Mouse (Mus musculus): ENCODE data around the gene Gstp1. TPM values are rescaled to one million over a fixed set of nuclear protein-coding genes. Genes with fewer than 3 reads are reported as not detected.
A peak's percentile ranks its signal among the peaks of the same experiment; 100 is the strongest.
"Not testable (repeated sequence)": the region's sequence is repeated elsewhere in the genome, so short reads cannot be mapped to it uniquely, and the experiment has no call there.

Gstp1 gene
- polyA plus RNA-seq, 1 experiment from 2014 or later = 441 TPM

DNA sequence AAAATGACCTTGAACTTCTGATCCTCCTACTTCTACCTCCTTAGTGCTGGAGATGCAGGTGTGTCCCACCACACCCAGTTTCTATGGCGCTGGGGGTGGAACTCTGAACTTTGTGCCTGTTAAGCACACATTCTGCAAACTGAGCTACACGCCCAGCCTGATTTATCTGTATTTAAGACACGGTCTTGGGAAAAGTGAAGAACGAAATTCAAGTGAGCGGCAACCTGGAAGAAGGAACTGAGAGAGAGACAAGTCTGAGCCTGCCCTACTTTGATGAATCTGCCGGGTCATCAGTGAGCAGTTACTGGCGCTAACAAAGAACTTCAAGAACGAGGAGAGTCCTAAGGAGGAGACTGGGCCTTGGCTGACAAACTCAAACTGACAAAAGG lies 9.1 kb upstream of the Gstp1 start:
- Histone ChIP-seq H3K4me1 (replicated peaks; ENCODE audit: insufficient read depth, low read length) (no peaks in the 10 kb centered on the region), H3K27ac (no peak overlapping the region), H3K4me2 (ENCODE audit: low read length) (no peak overlapping the region), H3K4me3 (replicated peaks; ENCODE audit: low read depth, low read length) (no peak overlapping the region), H3K9ac (ENCODE audit: low read depth, low read length) (no peak overlapping the region), H3K9me3 (replicated peaks; ENCODE audit: low read length) (no peaks in the 10 kb centered on the region), H3K27me3 (ENCODE audit: insufficient read depth, low read length) (no peaks in the 10 kb centered on the region), H3K36me3 (ENCODE audit: insufficient read depth, low read length) (no peaks in the 10 kb centered on the region)
- ATAC-seq (replicated peaks; ENCODE audit: low FRiP score, low read depth) (no peak), DNase-seq (ENCODE audit: low spot score) (no peak)
- TF ChIP-seq CTCF (IDR thresholded peaks at IDR 0.05; ENCODE audit: low read depth) = no peak
- 78% methylated on average over 8 of the region's 8 CpGs for WGBS

DNA sequence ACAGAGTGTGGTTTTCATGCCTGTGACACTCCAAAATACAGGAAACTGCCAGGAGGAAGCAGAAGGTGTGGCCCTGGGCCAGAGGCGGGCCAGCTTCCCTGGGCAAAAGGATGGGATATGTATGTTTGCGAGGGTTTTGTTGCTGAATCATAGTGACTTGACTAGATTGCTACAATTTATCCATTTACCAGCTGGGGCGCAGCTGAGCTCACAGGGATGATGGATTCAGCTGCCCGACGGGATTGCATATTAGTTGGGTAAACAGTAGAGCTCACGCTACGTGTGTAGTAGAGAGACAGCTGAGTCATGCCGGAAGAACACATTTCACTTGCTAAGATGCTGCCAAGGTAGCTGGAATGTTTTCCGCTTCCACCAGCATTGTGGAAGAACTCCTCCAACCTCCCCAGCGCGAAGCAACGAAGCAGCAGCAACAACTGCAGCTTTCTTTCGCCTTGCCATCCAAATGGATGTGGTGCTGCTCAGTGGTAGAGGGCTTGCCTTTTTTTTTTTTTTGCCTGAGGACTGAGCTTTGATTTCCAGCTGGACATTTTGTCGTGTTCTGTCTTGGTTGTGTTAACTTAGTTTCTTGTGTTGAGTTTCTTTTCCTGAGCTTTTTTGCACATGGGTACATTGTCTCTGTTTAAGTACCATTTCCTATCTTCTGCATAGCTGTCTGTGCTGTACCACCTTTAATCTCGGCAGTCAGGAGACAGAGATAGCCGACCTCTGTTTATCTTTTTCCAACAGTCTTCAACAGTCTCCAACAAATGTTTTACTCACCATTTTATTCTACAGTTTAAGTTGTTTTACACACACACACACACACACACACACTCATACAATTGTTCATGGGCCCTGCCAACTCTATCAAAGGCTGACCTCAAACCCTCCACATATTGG lies 8.4 kb upstream of the Gstp1 start, which contains the start of gene Gstp2:
TSS of gene Gstp2 (minus strand) at position 58 of the 900 bp plus-strand sequence.
- H3K4me3 ChIP-seq (replicated peaks; ENCODE audit: low read depth, low read length) = no peak within 1 kb of the TSS

DNA sequence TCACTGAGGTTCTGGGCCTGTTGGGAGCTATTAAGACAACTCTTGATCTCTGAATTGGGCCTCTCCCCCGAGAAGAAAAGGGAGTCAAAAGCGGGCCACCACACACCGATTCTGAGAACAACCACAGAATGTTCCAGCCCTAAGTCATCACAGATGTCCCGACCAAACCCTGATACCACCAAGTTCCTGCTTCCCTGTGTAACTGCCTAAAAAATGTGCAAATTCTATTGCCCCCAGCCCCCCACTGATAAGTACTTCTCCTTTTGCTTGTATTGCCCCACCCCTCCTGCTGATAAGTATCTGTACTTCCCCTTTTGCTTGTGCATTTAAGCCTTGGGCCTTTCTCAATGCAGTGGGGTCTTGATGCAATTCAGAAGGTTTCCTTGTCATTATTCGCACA lies 6.3 kb upstream of the Gstp1 start:
- H3K4me3 ChIP-seq (replicated peaks; ENCODE audit: low read depth, low read length); DNase-seq (ENCODE audit: low spot score); ATAC-seq (replicated peaks; ENCODE audit: low FRiP score, low read depth); H3K4me2 ChIP-seq (ENCODE audit: low read length); H3K36me3 ChIP-seq (ENCODE audit: insufficient read depth, low read length); H3K4me1 ChIP-seq (replicated peaks; ENCODE audit: insufficient read depth, low read length); H3K9ac ChIP-seq (ENCODE audit: low read depth, low read length); H3K27me3 ChIP-seq (ENCODE audit: insufficient read depth, low read length); H3K9me3 ChIP-seq (replicated peaks; ENCODE audit: low read length); H3K27ac ChIP-seq: not testable (repeated sequence)
- 87% methylated on average over 5 of the region's 5 CpGs for WGBS

More for the DNA sequence above, 8.4 kb upstream of the Gstp1 start, which contains the start of gene Gstp2:
- no peaks in the 10 kb centered on the region for H3K4me1 ChIP-seq (replicated peaks; ENCODE audit: insufficient read depth, low read length)
- ATAC-seq (replicated peaks; ENCODE audit: low FRiP score, low read depth) = peak; percentile 59
- no peaks in the 10 kb centered on the region for H3K36me3 ChIP-seq (ENCODE audit: insufficient read depth, low read length)
- no peaks in the 10 kb centered on the region for H3K9me3 ChIP-seq (replicated peaks; ENCODE audit: low read length)
- H3K9ac ChIP-seq (ENCODE audit: low read depth, low read length) = no peak within 1 kb of the TSS
- peak within 1 kb of the TSS; percentile 27 for H3K4me2 ChIP-seq (ENCODE audit: low read length)
- 0 out of 2 replicates have a peak within 1 kb of the TSS, but pooled peaks have one; percentile 2 for H3K27ac ChIP-seq
- TF ChIP-seq CTCF (IDR thresholded peaks at IDR 0.05; ENCODE audit: low read depth) = peak; percentile 55
- no peaks in the 10 kb centered on the region for H3K27me3 ChIP-seq (ENCODE audit: insufficient read depth, low read length)
- peak; percentile 84 for DNase-seq (ENCODE audit: low spot score)
- WGBS = 38% methylated on average over 16 of the region's 16 CpGs

DNA sequence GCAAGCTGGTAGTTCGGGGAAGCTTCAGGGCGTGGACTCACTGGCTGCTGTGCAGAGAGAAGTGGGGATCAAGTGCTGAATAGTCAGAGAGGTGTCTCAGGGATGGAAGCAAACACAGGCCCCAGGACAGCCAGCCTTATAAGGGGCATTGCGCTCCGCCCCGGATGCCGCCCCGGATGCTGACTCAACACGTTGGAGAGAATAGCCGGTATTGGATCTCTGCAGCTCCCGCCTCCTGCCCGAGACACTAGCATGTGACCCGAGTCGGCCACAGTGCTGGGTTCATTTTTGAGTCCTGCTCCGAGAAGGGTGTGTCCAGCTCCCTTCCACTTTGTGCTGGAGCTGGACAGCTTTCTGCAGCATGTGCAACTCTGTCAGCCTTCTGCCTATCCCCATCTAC lies 4.3 kb upstream of the Gstp1 start:
- no peak for TF ChIP-seq CTCF (IDR thresholded peaks at IDR 0.05; ENCODE audit: low read depth)
- H3K9ac ChIP-seq (ENCODE audit: low read depth, low read length) = no peak overlapping the region
- H3K4me3 ChIP-seq (replicated peaks; ENCODE audit: low read depth, low read length) = no peak overlapping the region
- H3K4me1 ChIP-seq (replicated peaks; ENCODE audit: insufficient read depth, low read length) = 0 out of 2 replicates have a peak, but pooled peaks cover 4% of the 10 kb centered on the region
- no peak overlapping the region for H3K27ac ChIP-seq
- WGBS = 70% methylated on average over 14 of the region's 14 CpGs
- DNase-seq (ENCODE audit: low spot score) = no peak
- H3K27me3 ChIP-seq (ENCODE audit: insufficient read depth, low read length) = no peaks in the 10 kb centered on the region
- no peaks in the 10 kb centered on the region for H3K9me3 ChIP-seq (replicated peaks; ENCODE audit: low read length)
- no peaks in the 10 kb centered on the region for H3K36me3 ChIP-seq (ENCODE audit: insufficient read depth, low read length)
- ATAC-seq (replicated peaks; ENCODE audit: low FRiP score, low read depth) = no peak
- H3K4me2 ChIP-seq (ENCODE audit: low read length) = no peak overlapping the region

DNA sequence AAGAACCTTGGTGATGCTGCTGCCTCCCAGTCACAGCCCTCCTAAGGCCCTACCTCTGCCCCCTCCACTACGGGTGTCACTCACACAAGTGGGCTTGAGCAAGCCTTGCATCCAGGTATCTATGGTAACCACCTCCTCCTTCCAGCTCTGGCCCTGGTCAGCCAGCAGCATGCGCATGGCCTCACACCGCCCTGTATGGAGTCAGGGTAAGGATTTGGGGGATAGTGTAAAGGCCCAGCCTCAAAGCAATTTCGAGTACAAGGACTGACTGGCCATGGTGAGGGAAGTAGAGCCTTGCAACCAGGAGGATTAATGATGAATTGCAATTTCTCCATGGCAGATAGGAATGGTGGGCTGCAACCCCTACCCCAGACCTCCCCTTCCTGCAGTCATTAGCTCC lies 3.7 kb upstream of the Gstp1 start:
- WGBS = 89% methylated on average over 3 of the region's 4 CpGs
- not testable (repeated sequence) for DNase-seq (ENCODE audit: low spot score); H3K4me3 ChIP-seq (replicated peaks; ENCODE audit: low read depth, low read length); H3K4me2 ChIP-seq (ENCODE audit: low read length); H3K27ac ChIP-seq; H3K4me1 ChIP-seq (replicated peaks; ENCODE audit: insufficient read depth, low read length); H3K9me3 ChIP-seq (replicated peaks; ENCODE audit: low read length); H3K27me3 ChIP-seq (ENCODE audit: insufficient read depth, low read length); ATAC-seq (replicated peaks; ENCODE audit: low FRiP score, low read depth); H3K9ac ChIP-seq (ENCODE audit: low read depth, low read length); H3K36me3 ChIP-seq (ENCODE audit: insufficient read depth, low read length)

DNA sequence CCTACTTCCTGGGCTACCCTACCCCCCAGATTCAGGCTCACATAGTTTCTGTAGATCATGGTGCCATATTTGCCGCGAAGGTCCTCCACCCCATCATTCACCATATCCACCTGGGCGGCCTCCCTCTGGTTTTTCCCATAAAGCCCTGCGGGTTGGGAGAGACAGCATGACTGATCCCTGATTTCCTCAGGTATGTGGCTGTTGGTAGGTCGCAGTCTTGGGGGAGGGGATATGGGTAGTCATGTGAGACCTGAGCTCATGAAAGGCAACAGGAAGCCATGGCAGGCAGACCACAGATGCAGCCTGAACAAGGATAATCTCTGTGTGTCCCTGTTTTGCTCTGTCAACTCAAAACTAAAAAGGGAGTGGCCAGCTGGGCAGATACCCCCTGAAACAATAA lies 3.2 kb upstream of the Gstp1 start:
- not testable (repeated sequence) for H3K4me1 ChIP-seq (replicated peaks; ENCODE audit: insufficient read depth, low read length); H3K4me3 ChIP-seq (replicated peaks; ENCODE audit: low read depth, low read length); H3K4me2 ChIP-seq (ENCODE audit: low read length); H3K27ac ChIP-seq; H3K36me3 ChIP-seq (ENCODE audit: insufficient read depth, low read length); H3K9ac ChIP-seq (ENCODE audit: low read depth, low read length); H3K27me3 ChIP-seq (ENCODE audit: insufficient read depth, low read length); DNase-seq (ENCODE audit: low spot score); H3K9me3 ChIP-seq (replicated peaks; ENCODE audit: low read length); ATAC-seq (replicated peaks; ENCODE audit: low FRiP score, low read depth)
- 78% methylated on average over 5 of the region's 5 CpGs for WGBS

DNA sequence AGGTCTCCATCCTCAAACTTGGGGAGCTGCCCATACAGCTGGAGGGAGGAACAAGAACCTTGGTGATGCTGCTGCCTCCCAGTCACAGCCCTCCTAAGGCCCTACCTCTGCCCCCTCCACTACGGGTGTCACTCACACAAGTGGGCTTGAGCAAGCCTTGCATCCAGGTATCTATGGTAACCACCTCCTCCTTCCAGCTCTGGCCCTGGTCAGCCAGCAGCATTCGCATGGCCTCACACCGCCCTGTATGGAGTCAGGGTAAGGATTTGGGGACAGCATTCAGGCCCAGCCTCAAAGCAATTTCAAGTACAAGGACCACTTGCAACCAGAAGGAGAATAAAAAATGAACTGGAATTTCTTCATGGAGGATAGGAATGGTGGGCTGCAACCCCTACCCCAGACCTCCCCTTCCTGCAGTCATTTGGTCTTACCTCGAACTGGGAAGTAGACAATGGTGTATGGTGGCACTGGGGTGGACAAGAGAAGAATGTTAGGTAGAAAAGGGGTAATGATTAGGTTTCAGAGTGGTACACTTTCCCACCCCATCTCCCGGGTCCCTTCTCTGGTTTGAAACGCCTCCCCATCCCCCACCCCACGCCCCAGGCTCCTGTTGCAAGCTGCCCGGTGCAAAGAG lies 514 bp downstream of the Gstp1 start:
- Histone ChIP-seq H3K4me3 (replicated peaks; ENCODE audit: low read depth, low read length) (peak overlapping the region; percentile 47), H3K27ac (peak overlapping the region; percentile 62), H3K9ac (ENCODE audit: low read depth, low read length) (peak overlapping the region; percentile 70), H3K4me2 (ENCODE audit: low read length) (peak overlapping the region; percentile 63)
- 16% methylated on average over 7 of the region's 8 CpGs for WGBS
- not testable (repeated sequence) for H3K27me3 ChIP-seq (ENCODE audit: insufficient read depth, low read length); H3K9me3 ChIP-seq (replicated peaks; ENCODE audit: low read length); H3K36me3 ChIP-seq (ENCODE audit: insufficient read depth, low read length); H3K4me1 ChIP-seq (replicated peaks; ENCODE audit: insufficient read depth, low read length); DNase-seq (ENCODE audit: low spot score)
- 0 out of 2 replicates have a peak, but pooled peaks have one; percentile 19 for ATAC-seq (replicated peaks; ENCODE audit: low FRiP score, low read depth)

Measured in kidney, postnatal 0 days (tissue).